Mouse (Mus musculus): ENCODE data around the gene Ovca2. TPM values are rescaled to one million over a fixed set of nuclear protein-coding genes. Genes with fewer than 3 reads are reported as not detected.

The Ovca2 gene
- polyA plus RNA-seq, 1 experiment from 2014 or later, result 25.1 TPM

DNA sequence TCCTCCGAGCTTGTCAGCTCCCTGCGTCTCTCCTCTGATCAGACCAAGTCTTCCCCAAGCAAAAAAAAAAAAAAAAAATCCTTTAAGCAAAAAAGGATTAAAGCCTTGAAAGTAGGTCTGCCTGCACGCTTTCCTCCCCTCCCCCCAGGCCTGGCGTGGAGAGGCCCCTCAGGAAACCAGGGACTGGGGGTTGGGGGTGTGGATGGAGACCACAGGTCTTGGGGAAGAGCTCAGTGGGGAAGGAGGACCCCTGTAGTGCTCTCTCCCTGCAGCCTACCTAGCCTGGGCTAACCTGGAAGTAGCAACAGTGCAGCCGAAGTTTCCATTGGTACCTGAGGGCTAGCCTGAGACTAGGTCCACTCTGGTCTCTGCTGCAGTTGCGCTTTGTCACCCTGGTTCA lies 32.1 kb upstream of the Ovca2 start:
- no peak overlapping the region for H3K27ac ChIP-seq (replicated peaks)
- peaks cover 26% of the 10 kb centered on the region for H3K4me1 ChIP-seq

DNA sequence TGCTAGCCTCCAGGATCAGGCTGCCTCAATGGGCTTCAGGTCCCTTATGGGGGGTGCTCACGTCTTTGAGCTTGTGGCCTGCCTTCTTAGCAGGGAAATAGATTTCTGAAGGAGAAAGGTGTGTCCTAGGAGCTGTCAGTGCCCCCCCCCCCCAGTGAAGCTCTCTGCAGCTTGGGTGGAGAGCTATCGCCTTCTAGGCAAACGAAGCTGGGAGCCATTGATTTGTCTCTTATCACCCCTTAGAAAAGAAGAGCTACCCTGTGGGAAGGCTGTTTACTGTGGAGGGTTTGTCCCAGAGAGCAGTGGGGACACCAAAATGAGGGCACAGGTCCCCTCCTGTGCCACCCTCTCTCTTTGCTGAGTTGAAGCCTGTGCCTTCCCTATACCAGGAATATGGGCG lies 31.5 kb upstream of the Ovca2 start:
- no peaks in the 10 kb centered on the region for H3K36me3 ChIP-seq
- ATAC-seq (ENCODE audit: insufficient number of reproducible peaks, low FRiP score, low TSS enrichment, low read depth), result no peak
- no peaks in the 10 kb centered on the region for H3K9me3 ChIP-seq (replicated peaks)
- no peak overlapping the region for H3K4me3 ChIP-seq (replicated peaks)
- H3K9ac ChIP-seq, result no peak overlapping the region
- H3K27ac ChIP-seq (replicated peaks), result no peak overlapping the region
- H3K4me1 ChIP-seq, result peaks cover 26% of the 10 kb centered on the region
- H3K4me2 ChIP-seq (replicated peaks), result no peak overlapping the region
- 78% methylated on average over 4 of the region's 4 CpGs for WGBS
- H3K27me3 ChIP-seq, result no peaks in the 10 kb centered on the region

More for the DNA sequence above, 32.1 kb upstream of the Ovca2 start:
- H3K36me3 ChIP-seq, result no peaks in the 10 kb centered on the region
- H3K27me3 ChIP-seq, result no peaks in the 10 kb centered on the region
- H3K9ac ChIP-seq, result no peak overlapping the region
- 56% methylated on average over 6 of the region's 6 CpGs for WGBS
- H3K4me3 ChIP-seq (replicated peaks), result no peak overlapping the region
- no peaks in the 10 kb centered on the region for H3K9me3 ChIP-seq (replicated peaks)
- ATAC-seq (ENCODE audit: insufficient number of reproducible peaks, low FRiP score, low TSS enrichment, low read depth), result no peak
- no peak overlapping the region for H3K4me2 ChIP-seq (replicated peaks)

DNA sequence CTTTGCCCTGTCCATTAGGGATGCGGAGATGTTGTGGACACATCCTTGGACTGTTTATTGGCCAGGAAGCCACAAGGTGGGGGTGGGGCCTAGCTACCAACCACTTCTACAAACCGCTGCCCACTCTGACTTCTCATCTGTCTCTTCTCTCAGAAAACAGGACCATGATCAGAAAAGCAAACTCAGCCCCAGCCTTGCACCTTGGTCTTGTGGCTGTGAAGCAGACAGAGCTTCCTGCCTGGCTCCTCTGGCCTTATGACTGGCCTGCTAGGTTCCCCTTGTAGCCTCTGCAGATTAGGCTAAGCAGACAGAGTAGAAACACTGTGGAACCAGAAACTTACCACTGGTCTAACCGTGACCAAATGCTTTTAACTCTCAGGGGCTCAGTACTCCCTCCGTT lies 30.7 kb upstream of the Ovca2 start:
- Histone ChIP-seq H3K36me3 (no peaks in the 10 kb centered on the region), H3K9me3 (replicated peaks) (no peaks in the 10 kb centered on the region), H3K27ac (replicated peaks) (no peak overlapping the region), H3K4me2 (replicated peaks) (no peak overlapping the region), H3K27me3 (no peaks in the 10 kb centered on the region), H3K4me1 (peaks cover 26% of the 10 kb centered on the region), H3K4me3 (replicated peaks) (no peak overlapping the region), H3K9ac (no peak overlapping the region)
- WGBS, result 70% methylated on average over 4 of the region's 4 CpGs
- no peak for ATAC-seq (ENCODE audit: insufficient number of reproducible peaks, low FRiP score, low TSS enrichment, low read depth)

DNA sequence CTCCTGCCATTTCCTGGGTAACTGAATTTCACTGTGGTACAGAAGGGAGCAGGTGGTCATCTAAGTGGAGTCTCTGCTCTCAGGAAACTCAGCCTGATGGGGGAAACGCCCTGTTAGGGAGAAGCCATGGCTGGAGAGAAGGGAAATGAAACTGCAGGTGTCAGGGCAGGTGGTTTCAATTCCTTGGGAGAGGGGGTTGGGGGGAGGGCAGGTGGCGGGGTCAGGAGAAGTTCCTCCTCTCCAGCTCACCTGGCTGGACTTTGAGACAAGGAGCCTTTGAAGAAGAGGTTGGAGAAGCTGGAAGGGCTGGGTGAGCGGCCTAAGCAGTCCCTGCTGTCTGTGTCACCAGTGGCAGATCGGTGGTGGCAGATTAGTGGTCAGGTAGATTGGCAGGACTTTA lies 27.7 kb upstream of the Ovca2 start:
- Histone ChIP-seq H3K36me3 (no peaks in the 10 kb centered on the region), H3K27ac (replicated peaks) (no peak overlapping the region), H3K9me3 (replicated peaks) (no peaks in the 10 kb centered on the region), H3K9ac (no peak overlapping the region), H3K4me2 (replicated peaks) (no peak overlapping the region), H3K27me3 (peaks cover 7% of the 10 kb centered on the region; the same call in 1 of the 2 replicates), H3K4me3 (replicated peaks) (no peak overlapping the region), H3K4me1 (peaks cover 7% of the 10 kb centered on the region; the same call in 1 of the 2 replicates)
- no peak for ATAC-seq (ENCODE audit: insufficient number of reproducible peaks, low FRiP score, low TSS enrichment, low read depth)
- 55% methylated on average over 4 of the region's 4 CpGs for WGBS

DNA sequence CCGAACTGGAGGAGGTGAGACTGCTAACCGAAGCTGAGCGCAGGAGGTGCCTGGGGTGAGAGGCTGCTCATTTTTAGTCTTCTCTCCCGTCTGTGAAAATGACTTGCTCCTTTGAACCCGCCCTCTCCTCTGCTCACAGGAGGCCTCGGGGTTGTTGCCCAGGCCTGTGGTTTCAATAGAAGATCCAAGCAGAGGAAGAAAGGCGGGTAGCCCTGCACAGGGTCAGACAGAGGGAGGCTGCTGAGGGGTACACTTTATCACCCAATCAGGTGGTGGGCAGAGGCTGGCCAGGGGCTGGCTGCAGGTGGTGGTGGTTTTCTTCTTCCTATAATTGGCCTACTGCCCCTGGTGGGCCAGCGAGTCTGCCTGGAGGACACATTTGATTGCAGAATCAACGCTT lies 25.8 kb upstream of the Ovca2 start:
- no peak overlapping the region for H3K4me3 ChIP-seq (replicated peaks)
- no peaks in the 10 kb centered on the region for H3K9me3 ChIP-seq (replicated peaks)
- no peak overlapping the region for H3K4me2 ChIP-seq (replicated peaks)
- H3K27me3 ChIP-seq, result peaks cover 7% of the 10 kb centered on the region; the same call in 1 of the 2 replicates
- no peaks in the 10 kb centered on the region for H3K36me3 ChIP-seq
- no peak overlapping the region for H3K27ac ChIP-seq (replicated peaks)
- 31% methylated on average over 9 of the region's 9 CpGs for WGBS
- H3K9ac ChIP-seq, result no peak overlapping the region
- peaks cover 14% of the 10 kb centered on the region for H3K4me1 ChIP-seq
- ATAC-seq (ENCODE audit: insufficient number of reproducible peaks, low FRiP score, low TSS enrichment, low read depth), result no peak

DNA sequence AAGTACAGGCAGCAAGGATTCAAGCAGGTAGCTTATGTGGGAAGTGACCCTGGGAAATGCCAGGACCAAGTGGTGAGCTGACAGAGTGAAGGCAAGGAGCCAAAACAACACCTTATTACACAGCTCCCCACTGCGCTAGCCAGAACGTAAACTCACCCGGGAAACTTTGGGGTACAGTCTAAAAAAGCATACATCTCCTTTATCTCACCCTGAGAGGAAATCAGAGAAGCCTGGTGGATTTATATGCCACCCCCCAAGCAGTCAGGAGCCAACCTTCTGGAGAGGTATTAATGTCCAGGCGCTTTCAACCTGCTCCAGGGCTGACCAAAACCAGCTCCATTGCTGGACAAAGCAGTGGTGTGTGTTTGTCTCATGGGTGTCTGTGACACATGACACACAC lies 25.3 kb upstream of the Ovca2 start:
- Histone ChIP-seq H3K27ac (replicated peaks) (no peak overlapping the region), H3K4me2 (replicated peaks) (no peak overlapping the region), H3K27me3 (peaks cover 8% of the 10 kb centered on the region; the same call in 1 of the 2 replicates), H3K36me3 (no peaks in the 10 kb centered on the region), H3K4me1 (peaks cover 14% of the 10 kb centered on the region), H3K9ac (no peak overlapping the region), H3K4me3 (replicated peaks) (no peak overlapping the region), H3K9me3 (replicated peaks) (no peaks in the 10 kb centered on the region)
- no peak for ATAC-seq (ENCODE audit: insufficient number of reproducible peaks, low FRiP score, low TSS enrichment, low read depth)
- 78% methylated on average over 4 of the region's 4 CpGs for WGBS

DNA sequence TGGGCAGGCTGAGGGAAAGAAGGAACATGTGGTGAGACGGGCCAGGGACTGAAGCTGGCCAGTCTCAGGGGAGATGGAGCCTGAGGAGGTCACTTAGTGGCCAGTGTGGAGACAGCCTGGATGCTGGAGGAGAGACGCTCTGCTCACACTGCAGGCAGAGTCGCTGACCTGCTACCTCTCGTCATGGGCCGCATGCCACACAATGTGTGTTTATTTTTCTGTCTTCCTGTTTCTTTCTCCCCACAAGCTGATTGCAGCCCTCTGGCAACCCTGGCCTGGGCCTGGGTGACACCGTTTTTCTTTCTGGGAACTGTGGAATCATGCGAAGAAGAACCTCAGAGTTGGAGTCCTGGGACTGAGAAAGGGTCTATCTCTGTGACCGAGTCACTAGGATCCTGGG lies 23.1 kb upstream of the Ovca2 start:
- H3K36me3 ChIP-seq, result no peaks in the 10 kb centered on the region
- no peak overlapping the region for H3K9ac ChIP-seq
- ATAC-seq (ENCODE audit: insufficient number of reproducible peaks, low FRiP score, low TSS enrichment, low read depth), result no peak
- WGBS, result 48% methylated on average over 8 of the region's 8 CpGs
- no peaks in the 10 kb centered on the region for H3K9me3 ChIP-seq (replicated peaks)
- H3K4me2 ChIP-seq (replicated peaks), result no peak overlapping the region
- H3K4me3 ChIP-seq (replicated peaks), result no peak overlapping the region
- H3K4me1 ChIP-seq, result peaks cover 14% of the 10 kb centered on the region
- H3K27ac ChIP-seq (replicated peaks), result no peak overlapping the region
- peaks cover 26% of the 10 kb centered on the region; the same call in 1 of the 2 replicates for H3K27me3 ChIP-seq

DNA sequence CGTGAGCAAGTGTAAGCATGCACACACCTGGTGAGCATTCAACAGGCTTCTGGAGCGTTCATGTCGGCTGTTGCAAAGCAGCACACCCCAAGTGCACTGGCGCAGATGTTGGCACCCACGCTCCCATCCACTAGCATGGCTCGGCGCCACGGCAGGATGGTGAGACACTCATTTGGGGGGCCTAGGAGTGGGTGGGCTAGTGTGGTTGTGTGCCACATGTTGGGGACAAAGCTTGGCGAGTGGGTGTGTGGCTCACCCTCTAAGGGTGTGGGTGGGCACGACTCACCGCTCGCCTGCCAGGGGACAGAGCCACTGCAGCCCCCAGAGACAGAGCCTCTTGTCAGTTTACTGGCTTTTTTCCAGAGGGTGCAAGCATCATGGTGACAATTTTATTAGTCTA lies 22.3 kb upstream of the Ovca2 start:
- Histone ChIP-seq H3K4me1 (peaks cover 19% of the 10 kb centered on the region), H3K36me3 (no peaks in the 10 kb centered on the region), H3K27me3 (peaks cover 34% of the 10 kb centered on the region), H3K4me2 (replicated peaks) (no peak overlapping the region), H3K27ac (replicated peaks) (no peak overlapping the region), H3K4me3 (replicated peaks) (no peak overlapping the region), H3K9ac (no peak overlapping the region), H3K9me3 (replicated peaks) (no peaks in the 10 kb centered on the region)
- WGBS, result 81% methylated on average over 12 of the region's 12 CpGs
- no peak for ATAC-seq (ENCODE audit: insufficient number of reproducible peaks, low FRiP score, low TSS enrichment, low read depth)

DNA sequence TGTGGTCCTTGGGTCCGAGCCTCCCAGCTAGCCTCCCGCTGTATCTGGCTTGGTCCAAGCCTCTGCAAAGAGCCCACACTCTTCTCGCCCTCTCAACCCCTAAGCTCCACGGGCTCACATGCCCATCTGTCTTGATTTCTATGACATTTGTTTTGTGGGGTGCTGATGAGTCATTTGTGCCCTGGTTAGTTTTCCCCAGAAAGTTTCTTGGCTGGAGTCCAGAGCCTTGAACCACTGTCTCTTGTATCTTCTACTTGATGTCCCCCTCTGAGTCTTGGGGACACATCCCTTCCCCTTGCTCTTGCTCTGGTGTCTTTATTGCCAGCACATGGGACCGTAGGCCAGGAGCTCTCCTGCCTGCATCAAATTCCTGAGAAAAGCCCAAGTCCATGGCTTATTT lies 21.3 kb upstream of the Ovca2 start:
- H3K4me2 ChIP-seq (replicated peaks), result no peak overlapping the region
- no peak overlapping the region for H3K27ac ChIP-seq (replicated peaks)
- H3K9me3 ChIP-seq (replicated peaks), result no peaks in the 10 kb centered on the region
- 72% methylated on average over 5 of the region's 5 CpGs for WGBS
- ATAC-seq (ENCODE audit: insufficient number of reproducible peaks, low FRiP score, low TSS enrichment, low read depth), result no peak
- peaks cover 28% of the 10 kb centered on the region for H3K4me1 ChIP-seq
- no peaks in the 10 kb centered on the region for H3K36me3 ChIP-seq
- peaks cover 43% of the 10 kb centered on the region for H3K27me3 ChIP-seq
- H3K4me3 ChIP-seq (replicated peaks), result no peak overlapping the region
- H3K9ac ChIP-seq, result no peak overlapping the region

DNA sequence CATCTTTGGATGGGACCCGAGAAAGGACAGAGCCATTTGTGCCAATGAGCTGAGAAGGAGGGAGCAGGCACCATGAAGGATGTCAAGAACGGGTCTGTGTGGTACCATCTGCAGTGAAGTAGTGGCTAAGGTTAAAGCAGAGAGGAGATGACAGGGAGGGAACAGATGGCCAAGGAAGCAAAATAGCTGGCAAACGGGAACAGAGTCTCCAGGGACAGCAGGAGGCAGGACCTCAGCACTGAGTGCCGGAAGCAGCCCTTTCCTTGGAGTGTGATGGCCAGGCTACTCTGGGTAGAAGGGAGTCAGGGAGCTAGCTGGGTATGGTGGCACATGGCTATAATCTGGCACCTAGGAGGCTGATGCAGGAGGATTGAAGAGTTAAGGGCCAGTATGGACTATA lies 20.2 kb upstream of the Ovca2 start:
- no peak overlapping the region for H3K27ac ChIP-seq (replicated peaks)
- ATAC-seq (ENCODE audit: insufficient number of reproducible peaks, low FRiP score, low TSS enrichment, low read depth), result no peak
- peaks cover 33% of the 10 kb centered on the region for H3K4me1 ChIP-seq
- H3K4me3 ChIP-seq (replicated peaks), result no peak overlapping the region
- H3K4me2 ChIP-seq (replicated peaks), result no peak overlapping the region
- no peaks in the 10 kb centered on the region for H3K36me3 ChIP-seq
- H3K9ac ChIP-seq, result no peak overlapping the region
- no peaks in the 10 kb centered on the region for H3K9me3 ChIP-seq (replicated peaks)
- peaks cover 55% of the 10 kb centered on the region for H3K27me3 ChIP-seq
- 72% methylated on average over 4 of the region's 4 CpGs for WGBS

DNA sequence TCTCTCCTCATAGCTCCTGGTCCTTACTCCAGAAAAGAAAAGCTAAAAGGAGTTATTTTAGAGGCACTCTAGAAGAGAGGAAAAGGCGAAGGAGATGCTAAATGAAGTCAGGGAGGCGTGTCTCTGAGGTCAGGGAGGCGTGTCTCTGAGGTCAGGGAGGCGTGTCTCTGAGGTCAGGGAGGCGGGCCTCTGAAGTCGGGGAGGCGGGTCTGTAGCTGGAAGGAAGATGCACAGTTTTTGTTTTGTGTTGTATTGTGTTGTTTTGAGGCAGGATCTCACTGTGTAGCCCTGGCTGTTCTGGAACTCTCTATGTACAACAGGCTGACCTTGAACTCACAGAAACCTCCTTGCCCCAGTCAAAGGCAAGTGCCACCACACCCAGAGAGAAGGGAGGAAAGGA lies 19.3 kb upstream of the Ovca2 start:
- Histone ChIP-seq H3K4me3 (replicated peaks) (no peak overlapping the region), H3K9me3 (replicated peaks) (no peaks in the 10 kb centered on the region), H3K36me3 (no peaks in the 10 kb centered on the region), H3K27me3 (peaks cover 63% of the 10 kb centered on the region), H3K27ac (replicated peaks) (no peak overlapping the region), H3K4me1 (peaks cover 41% of the 10 kb centered on the region), H3K4me2 (replicated peaks) (no peak overlapping the region), H3K9ac (no peak overlapping the region)
- ATAC-seq (ENCODE audit: insufficient number of reproducible peaks, low FRiP score, low TSS enrichment, low read depth), result no peak
- 38% methylated on average over 7 of the region's 7 CpGs for whole genome bisulfite sequencing

DNA sequence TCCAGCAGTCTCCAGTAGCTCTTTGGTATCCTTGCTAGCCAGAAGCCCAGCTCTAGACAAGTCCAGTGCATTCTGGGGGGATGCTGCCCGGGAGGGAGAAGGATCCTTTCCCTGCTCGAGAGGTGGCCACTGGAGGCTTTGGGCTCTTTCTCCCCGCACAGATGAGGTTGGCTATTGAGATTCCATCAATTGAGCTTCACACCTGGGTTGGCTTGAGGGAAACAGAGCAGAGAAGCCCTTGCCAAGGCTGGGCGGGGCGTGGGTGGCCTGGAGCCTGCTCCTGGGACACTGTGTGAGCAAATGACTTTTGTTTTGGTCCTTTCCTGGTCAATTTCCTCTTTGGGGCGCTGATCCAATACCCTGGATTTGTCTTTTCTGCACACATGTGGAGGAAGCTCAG lies 17.5 kb upstream of the Ovca2 start:
- no peak overlapping the region for H3K4me2 ChIP-seq (replicated peaks)
- ATAC-seq (ENCODE audit: insufficient number of reproducible peaks, low FRiP score, low TSS enrichment, low read depth), result no peak
- no peak overlapping the region for H3K4me3 ChIP-seq (replicated peaks)
- no peaks in the 10 kb centered on the region for H3K9me3 ChIP-seq (replicated peaks)
- H3K4me1 ChIP-seq, result peaks cover 58% of the 10 kb centered on the region
- no peak overlapping the region for H3K9ac ChIP-seq
- 58% methylated on average over 6 of the region's 6 CpGs for WGBS
- H3K27ac ChIP-seq (replicated peaks), result no peak overlapping the region
- H3K27me3 ChIP-seq, result peaks cover 72% of the 10 kb centered on the region
- H3K36me3 ChIP-seq, result no peaks in the 10 kb centered on the region

All from embryonic facial prominence, embryonic 15.5 days (tissue).